Mouse (Mus musculus) spleen, adult 2 months (tissue): ENCODE data around the gene Shld1. TPM values are rescaled to one million over a fixed set of nuclear protein-coding genes. Genes with fewer than 3 reads are reported as not detected.

Experiments
- DNase-seq, 2 experiments: peaks; one replicate each; pipeline versions ENCODE4 v3.0.0 to v3.0.0-alpha.2; 2012 to 2021; ENCODE audit warnings: low spot score in 2 of 2, low read depth in 1 of 2
- H3K27ac ChIP-seq: fragments of 200-500 bp; 2 replicates; pipeline ENCODE4 v1.5.1; 2012; ENCODE audit warnings: low read length, inconsistent platforms; ENCODE audit not compliant: insufficient read depth
- H3K27me3 ChIP-seq: fragments of 200-500 bp; 2 replicates; pipeline ENCODE4 v1.6.1; 2012; ENCODE audit warnings: mild to moderate bottlenecking, moderate library complexity, low read length, inconsistent platforms; ENCODE audit not compliant: control insufficient read depth, insufficient read depth
- H3K36me3 ChIP-seq: fragments of 200-500 bp; 2 replicates; pipeline ENCODE4 v1.6.1; 2012; ENCODE audit warnings: mild to moderate bottlenecking, low read length, inconsistent platforms; ENCODE audit not compliant: control insufficient read depth, insufficient read depth
- H3K4me1 ChIP-seq: fragments of 200-500 bp; 2 replicates; pipeline ENCODE4 v1.6.1; 2011; ENCODE audit warnings: inconsistent platforms; ENCODE audit not compliant: control insufficient read depth, insufficient read depth, insufficient read length
- H3K4me3 ChIP-seq: fragments of 200-500 bp; 2 replicates; pipeline ENCODE4 v1.5.1; 2011; ENCODE audit warnings: mild to moderate bottlenecking, inconsistent platforms; ENCODE audit not compliant: insufficient read depth, insufficient read length; ENCODE audit errors: extremely low read depth
- CTCF ChIP-seq: fragments of 200-500 bp; IDR thresholded peaks from 2 replicates; pipeline ENCODE4 v1.5.1; 2011; ENCODE audit warnings: mild to moderate bottlenecking, inconsistent platforms; ENCODE audit not compliant: insufficient read depth, insufficient read length, insufficient replicate concordance; ENCODE audit errors: extremely low read depth
- POLR2A ChIP-seq: fragments of 200-500 bp; IDR thresholded peaks from 2 replicates; pipeline ENCODE4 v1.6.1; 2011; ENCODE audit warnings: low read depth, low read length, inconsistent platforms
- WGBS: fragments of 180-500 bp; shearing (Covaris S2); methylation state at CpG from one replicate; pipeline ENCODE4 v1.1.7; 2018; 5-methylcytosine and 5-hydroxymethylcytosine counted together
- polyA plus RNA-seq: library from polyadenylated mRNA; depleted of rRNA; stranded (reverse); fragments of >200 nt; gene quantifications from 2 replicates; pipeline ENCODE4 v1.2.3, GENCODE M21; 2012

The Shld1 gene
- polyA plus RNA-seq, 1 experiment = 12.7 TPM

GRCm38 (mm10) chr2:132714522-132714921 lies 27.8 kb downstream of the Shld1 start:
- Histone ChIP-seq H3K36me3 (0 out of 2 replicates have a peak, but pooled peaks cover 1% of the 10 kb centered on the region), H3K27me3 (no peaks in the 10 kb centered on the region), H3K4me3 (no peak overlapping the region), H3K4me1 (no peaks in the 10 kb centered on the region), H3K27ac (no peak overlapping the region)
- no peak for DNase-seq
- WGBS = 82% methylated on average over 7 of the region's 7 CpGs
- TF ChIP-seq POLR2A (no peak), CTCF (no peak)

DNA sequence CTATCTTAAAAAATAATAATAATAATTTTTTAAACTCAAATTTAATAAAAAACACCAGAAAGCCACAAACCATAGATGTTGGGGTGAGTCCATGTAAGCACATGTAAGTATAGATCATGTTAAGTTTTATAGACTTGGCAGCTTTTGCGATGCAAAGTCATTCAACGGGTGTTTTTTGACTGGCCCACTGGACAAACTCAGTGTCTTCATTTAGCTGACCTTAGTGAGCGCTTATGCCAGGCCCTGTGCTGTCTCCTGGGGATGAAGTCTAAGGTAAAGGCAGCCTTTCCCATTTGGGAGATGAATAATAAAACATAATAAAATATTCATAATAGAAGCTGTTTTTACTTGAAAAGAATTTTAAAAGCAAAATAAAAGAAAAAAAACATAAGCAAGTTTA lies 28.2 kb downstream of the Shld1 start:
- H3K27me3 ChIP-seq = no peaks in the 10 kb centered on the region
- WGBS = 92% methylated on average over 3 of the region's 3 CpGs
- H3K36me3 ChIP-seq = 0 out of 2 replicates have a peak, but pooled peaks cover 1% of the 10 kb centered on the region
- DNase-seq = no peak
- H3K4me1 ChIP-seq = no peaks in the 10 kb centered on the region
- no peak overlapping the region for H3K27ac ChIP-seq
- H3K4me3 ChIP-seq = no peak overlapping the region
- no peak for TF ChIP-seq CTCF
- no peak for TF ChIP-seq POLR2A

DNA sequence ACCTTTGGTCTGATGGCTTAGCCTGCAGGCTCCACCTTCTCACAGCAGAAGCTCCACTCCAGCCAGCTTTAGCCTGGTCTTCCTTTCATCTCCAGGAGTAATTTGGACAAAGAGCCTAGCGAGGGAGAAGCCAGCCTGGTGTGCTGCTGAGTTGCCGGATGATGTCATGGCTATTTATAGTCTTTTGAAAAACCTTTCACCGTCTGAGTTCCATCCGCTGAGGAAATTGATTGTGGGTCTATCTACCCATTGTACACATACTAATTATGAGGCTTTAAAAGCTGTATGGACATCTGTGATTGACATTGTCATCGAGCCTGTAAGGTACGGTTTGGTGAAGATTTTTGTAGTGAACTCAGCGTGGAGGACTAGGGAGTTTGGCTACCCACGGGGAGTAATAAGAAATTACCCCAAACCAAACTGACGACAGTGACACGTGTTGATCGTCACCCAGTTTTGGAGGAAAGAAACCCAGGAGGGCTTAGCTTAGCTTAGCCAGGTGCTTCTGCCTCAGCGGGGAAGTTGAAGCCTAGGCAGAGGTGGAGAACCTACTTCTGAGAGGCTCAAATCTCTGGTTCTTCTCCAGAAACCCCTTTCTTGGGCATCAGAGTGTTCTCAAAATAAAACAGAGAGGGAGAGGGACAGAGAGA lies 28.8 kb downstream of the Shld1 start:
- Histone ChIP-seq H3K36me3 (no peaks in the 10 kb centered on the region), H3K27me3 (no peaks in the 10 kb centered on the region), H3K4me1 (no peaks in the 10 kb centered on the region), H3K27ac (no peak overlapping the region), H3K4me3 (no peak overlapping the region)
- DNase-seq = no peak
- 84% methylated on average over 12 of the region's 12 CpGs for WGBS
- TF ChIP-seq POLR2A (no peak), CTCF (no peak)

GRCm38 (mm10) chr2:132716154-132716553 lies 29.4 kb downstream of the Shld1 start:
- no peak overlapping the region for H3K27ac ChIP-seq
- TF ChIP-seq CTCF = peak; percentile 82; the same call in 1 of the 2 replicates
- TF ChIP-seq POLR2A = no peak
- DNase-seq = peak in 1 of 2 experiments; percentile 47

DNA sequence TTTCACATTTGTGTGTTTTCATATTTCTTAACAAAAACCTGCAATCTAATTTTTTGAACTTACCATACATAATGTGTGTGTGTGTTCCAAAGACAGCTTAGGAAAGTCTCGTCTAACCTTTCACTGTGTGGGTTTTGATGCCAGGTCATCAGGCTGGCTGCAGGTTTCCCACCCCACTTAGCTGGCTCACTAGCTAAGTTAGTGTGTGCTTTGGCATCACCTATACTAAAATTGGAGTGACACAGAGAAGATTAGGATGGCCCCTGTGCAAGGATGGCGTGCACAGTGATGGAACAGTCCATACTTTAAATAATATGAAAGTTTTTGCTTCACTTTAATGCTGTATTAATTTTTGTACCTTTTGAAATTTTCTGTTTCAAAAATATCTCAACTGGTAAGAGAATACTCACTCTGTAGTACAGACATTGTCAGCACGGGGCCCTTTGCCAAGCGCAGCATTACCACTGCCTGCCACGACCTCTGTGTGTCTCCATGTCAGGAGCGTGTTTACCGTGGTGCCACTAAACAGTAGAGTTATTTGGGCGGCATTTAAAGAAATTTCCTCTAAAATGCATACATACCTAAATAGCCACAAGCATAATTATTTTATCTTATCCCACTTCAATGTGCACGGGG lies 30.3 kb downstream of the Shld1 start:
- Histone ChIP-seq H3K4me3 (no peak overlapping the region), H3K36me3 (no peaks in the 10 kb centered on the region), H3K27ac (no peak overlapping the region), H3K4me1 (no peaks in the 10 kb centered on the region), H3K27me3 (no peaks in the 10 kb centered on the region)
- TF ChIP-seq POLR2A (no peak), CTCF (no peak)
- DNase-seq = no peak
- WGBS = 93% methylated on average over 9 of the region's 9 CpGs

More at GRCm38 (mm10) chr2:132716154-132716553, 29.4 kb downstream of the Shld1 start:
- H3K4me3 ChIP-seq = no peak overlapping the region
- H3K36me3 ChIP-seq = no peaks in the 10 kb centered on the region
- no peaks in the 10 kb centered on the region for H3K4me1 ChIP-seq
- no peaks in the 10 kb centered on the region for H3K27me3 ChIP-seq
- WGBS = 54% methylated on average over 5 of the region's 5 CpGs

DNA sequence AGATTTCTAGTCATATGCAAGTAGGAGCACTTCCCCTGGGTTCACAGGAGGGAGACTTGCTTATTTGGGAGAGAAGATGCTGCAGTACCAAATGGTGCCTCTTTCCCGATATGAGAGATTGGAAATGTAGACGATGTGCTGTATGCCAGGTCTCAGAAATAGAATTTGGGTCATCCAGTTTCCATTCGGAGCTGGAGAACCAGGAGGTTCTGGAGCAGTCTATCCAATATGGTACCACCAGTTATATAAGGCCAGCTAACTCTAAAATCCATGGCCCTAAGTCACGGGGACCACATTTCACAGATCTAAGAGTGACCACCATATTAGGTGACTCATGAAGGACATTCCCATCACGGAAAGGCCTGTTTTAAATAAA lies 30.8 kb downstream of the Shld1 start:
- Histone ChIP-seq H3K27me3 (no peaks in the 10 kb centered on the region), H3K27ac (no peak overlapping the region), H3K4me3 (no peak overlapping the region), H3K36me3 (no peaks in the 10 kb centered on the region), H3K4me1 (no peaks in the 10 kb centered on the region)
- TF ChIP-seq POLR2A = no peak
- no peak for DNase-seq
- WGBS = 94% methylated on average over 5 of the region's 5 CpGs
